Mouse (Mus musculus) myocyte (in vitro differentiated cells): ENCODE data around the gene Gne. TPM values are rescaled to one million over a fixed set of nuclear protein-coding genes. Genes with fewer than 3 reads are reported as not detected.

Experiments
- H3K27me3 ChIP-seq: one replicate; pipeline ENCODE4 v1.6.1; 2011; ENCODE audit not compliant: control insufficient read depth, insufficient read depth, insufficient read length
- H3K36me3 ChIP-seq: one replicate; pipeline ENCODE4 v1.6.1; 2011; ENCODE audit not compliant: control insufficient read depth, insufficient read depth
- H3K4me2 ChIP-seq: one replicate; pipeline ENCODE4 v1.6.1; 2011; ENCODE audit warnings: low read depth, control low read depth
- H3K4me3 ChIP-seq: one replicate; pipeline ENCODE4 v1.5.1; 2011; ENCODE audit warnings: mild to moderate bottlenecking, control low read depth, moderate library complexity
- H3K79me2 ChIP-seq: one replicate; pipeline ENCODE4 v1.6.1; 2011; ENCODE audit not compliant: control insufficient read depth, insufficient read depth
- H3ac ChIP-seq: one replicate; pipeline ENCODE4 v1.6.1; 2011; ENCODE audit not compliant: control insufficient read depth, insufficient read length
- CEBPB ChIP-seq: IDR thresholded peaks from 2 replicates; pipeline ENCODE4 v1.6.1; 2011; ENCODE audit warnings: mild to moderate bottlenecking, moderate library complexity; ENCODE audit not compliant: poor library complexity, insufficient read depth, severe bottlenecking
- E2F4 ChIP-seq: IDR thresholded peaks from one replicate; pipeline ENCODE4 v1.6.1; 2011; ENCODE audit warnings: mild to moderate bottlenecking, control low read depth, moderate library complexity; ENCODE audit not compliant: insufficient read depth
- MAX ChIP-seq: IDR thresholded peaks from one replicate; pipeline ENCODE4 v1.6.1; 2011; ENCODE audit warnings: low read depth, mild to moderate bottlenecking, control low read depth
- MYOD1 ChIP-seq, 3 experiments: IDR thresholded peaks; one replicate each; pipeline ENCODE4 v1.6.1; 2011; ENCODE audit warnings: control low read depth in 2 of 3, low read depth in 2 of 3, mild to moderate bottlenecking in 2 of 3, moderate library complexity in 1 of 3; ENCODE audit not compliant: insufficient read length in 2 of 3, control insufficient read depth in 1 of 3
- MYOG ChIP-seq, 3 experiments: IDR thresholded peaks; one replicate each; pipeline ENCODE4 v1.6.1; 2011; ENCODE audit warnings: control low read depth in 2 of 3, low read depth in 2 of 3, mild to moderate bottlenecking in 2 of 3; ENCODE audit not compliant: insufficient read length in 2 of 3, control insufficient read depth in 1 of 3, insufficient read depth in 1 of 3
- POLR2A ChIP-seq: IDR thresholded peaks from one replicate; pipeline ENCODE4 v1.6.1; 2011; ENCODE audit warnings: low read depth, mild to moderate bottlenecking, control low read depth, moderate library complexity; ENCODE audit not compliant: insufficient read length
- POLR2AphosphoS2 ChIP-seq: IDR thresholded peaks from one replicate; pipeline ENCODE4 v1.6.1; 2011; ENCODE audit warnings: low read depth, control low read depth; ENCODE audit not compliant: insufficient read length
- REST ChIP-seq: IDR thresholded peaks from one replicate; pipeline ENCODE4 v1.6.1; 2011; ENCODE audit warnings: mild to moderate bottlenecking, control low read depth, moderate library complexity; ENCODE audit not compliant: insufficient read depth, insufficient read length
- SRF ChIP-seq: IDR thresholded peaks from one replicate; pipeline ENCODE4 v1.6.1; 2011; ENCODE audit warnings: low read depth; ENCODE audit not compliant: control insufficient read depth, insufficient read length
- TCF12 ChIP-seq: IDR thresholded peaks from one replicate; pipeline ENCODE4 v1.6.1; 2011; ENCODE audit warnings: mild to moderate bottlenecking, control low read depth; ENCODE audit not compliant: poor library complexity, insufficient read depth, severe bottlenecking
- TCF3 ChIP-seq: IDR thresholded peaks from one replicate; pipeline ENCODE4 v1.6.1; 2011; ENCODE audit warnings: low read depth, control low read depth; ENCODE audit not compliant: insufficient read length
- USF1 ChIP-seq: IDR thresholded peaks from one replicate; pipeline ENCODE4 v1.6.1; 2011; ENCODE audit warnings: low read depth, mild to moderate bottlenecking, control low read depth, moderate library complexity
- polyA plus RNA-seq: library from polyadenylated mRNA; unstranded; fragments of >200 nt; fragmentation: generic; extraction: Trizol; gene quantifications from one replicate; pipeline ENCODE4 v1.2.1, GENCODE M21; 2012; ENCODE audit warnings: missing spikeins

The Gne gene
- polyA plus RNA-seq, 1 experiment = 13.9 TPM

GRCm38 (mm10) chr4:44028303-44029135 lies 55.5 kb downstream of the Gne start:
- Histone ChIP-seq H3K79me2 (peaks cover 16% of the 10 kb centered on the region), H3K27me3 (no peaks in the 10 kb centered on the region), H3K4me3 (no peak overlapping the region), H3K36me3 (peaks cover 44% of the 10 kb centered on the region), H3K4me2 (peak overlapping the region; percentile 60), H3ac (no peak overlapping the region)
- TF ChIP-seq SRF (no peak), MYOG (IDR thresholded peaks at IDR 0.05; ENCODE audit: control insufficient read depth in 1 of 3, insufficient read depth in 1 of 3, insufficient read length in 2 of 3, low read depth in 2 of 3) (peak; percentile 62 to 90 (median 76)), POLR2AphosphoS2 (no peak), REST (no peak), TCF3 (no peak), E2F4 (no peak), USF1 (no peak), POLR2A (no peak), TCF12 (peak; percentile 85), MAX (no peak), MYOD1 (IDR thresholded peaks at IDR 0.05; ENCODE audit: control insufficient read depth in 1 of 3, insufficient read length in 2 of 3, low read depth in 2 of 3) (peak; percentile 87 to 92 (median 91)), CEBPB (no peak)

GRCm38 (mm10) chr4:44025570-44025969 lies 58.4 kb downstream of the Gne start:
- Histone ChIP-seq H3ac (no peak overlapping the region), H3K79me2 (peaks cover 38% of the 10 kb centered on the region), H3K36me3 (peaks cover 45% of the 10 kb centered on the region), H3K4me2 (no peak overlapping the region), H3K27me3 (no peaks in the 10 kb centered on the region), H3K4me3 (no peak overlapping the region)
- no peak for TF ChIP-seq CEBPB
- no peak for TF ChIP-seq SRF
- no peak for TF ChIP-seq MYOD1 (IDR thresholded peaks at IDR 0.05; ENCODE audit: control insufficient read depth in 1 of 3, insufficient read length in 2 of 3, low read depth in 2 of 3)
- TF ChIP-seq E2F4 = no peak
- no peak for TF ChIP-seq TCF3
- no peak for TF ChIP-seq POLR2A
- no peak for TF ChIP-seq REST
- TF ChIP-seq MAX = no peak
- TF ChIP-seq POLR2AphosphoS2 = no peak
- TF ChIP-seq MYOG (IDR thresholded peaks at IDR 0.05; ENCODE audit: control insufficient read depth in 1 of 3, insufficient read depth in 1 of 3, insufficient read length in 2 of 3, low read depth in 2 of 3) = no peak
- no peak for TF ChIP-seq TCF12
- TF ChIP-seq USF1 = no peak

- H3K4me2 ChIP-seq = no peak overlapping the region
Measured at GRCm38 (mm10) chr4:44024241-44024640, 59.7 kb downstream of the Gne start.

GRCm38 (mm10) chr4:44023681-44024080 lies 60.3 kb downstream of the Gne start:
- TF ChIP-seq USF1 (no peak), POLR2AphosphoS2 (no peak), MAX (no peak), TCF3 (no peak), REST (no peak), CEBPB (no peak)
- Histone ChIP-seq H3K79me2 (peaks cover 56% of the 10 kb centered on the region), H3K4me3 (no peak overlapping the region), H3ac (no peak overlapping the region), H3K27me3 (no peaks in the 10 kb centered on the region), H3K36me3 (peaks cover 54% of the 10 kb centered on the region), H3K4me2 (no peak overlapping the region)

More at GRCm38 (mm10) chr4:44024241-44024640, 59.7 kb downstream of the Gne start:
- TF ChIP-seq E2F4 (no peak), SRF (no peak), MYOG (IDR thresholded peaks at IDR 0.05; ENCODE audit: control insufficient read depth in 1 of 3, insufficient read depth in 1 of 3, insufficient read length in 2 of 3, low read depth in 2 of 3) (no peak), POLR2AphosphoS2 (no peak), MAX (no peak), USF1 (no peak), REST (no peak), MYOD1 (IDR thresholded peaks at IDR 0.05; ENCODE audit: control insufficient read depth in 1 of 3, insufficient read length in 2 of 3, low read depth in 2 of 3) (no peak), CEBPB (no peak), TCF12 (no peak), POLR2A (no peak), TCF3 (no peak)
- H3K36me3 ChIP-seq = peaks cover 51% of the 10 kb centered on the region
- no peaks in the 10 kb centered on the region for H3K27me3 ChIP-seq
- H3K79me2 ChIP-seq = peaks cover 51% of the 10 kb centered on the region
- no peak overlapping the region for H3K4me3 ChIP-seq
- no peak overlapping the region for H3ac ChIP-seq
